Comparison of ENCODE assay signal across 8 mouse cellular contexts in the genomic region with DNA sequence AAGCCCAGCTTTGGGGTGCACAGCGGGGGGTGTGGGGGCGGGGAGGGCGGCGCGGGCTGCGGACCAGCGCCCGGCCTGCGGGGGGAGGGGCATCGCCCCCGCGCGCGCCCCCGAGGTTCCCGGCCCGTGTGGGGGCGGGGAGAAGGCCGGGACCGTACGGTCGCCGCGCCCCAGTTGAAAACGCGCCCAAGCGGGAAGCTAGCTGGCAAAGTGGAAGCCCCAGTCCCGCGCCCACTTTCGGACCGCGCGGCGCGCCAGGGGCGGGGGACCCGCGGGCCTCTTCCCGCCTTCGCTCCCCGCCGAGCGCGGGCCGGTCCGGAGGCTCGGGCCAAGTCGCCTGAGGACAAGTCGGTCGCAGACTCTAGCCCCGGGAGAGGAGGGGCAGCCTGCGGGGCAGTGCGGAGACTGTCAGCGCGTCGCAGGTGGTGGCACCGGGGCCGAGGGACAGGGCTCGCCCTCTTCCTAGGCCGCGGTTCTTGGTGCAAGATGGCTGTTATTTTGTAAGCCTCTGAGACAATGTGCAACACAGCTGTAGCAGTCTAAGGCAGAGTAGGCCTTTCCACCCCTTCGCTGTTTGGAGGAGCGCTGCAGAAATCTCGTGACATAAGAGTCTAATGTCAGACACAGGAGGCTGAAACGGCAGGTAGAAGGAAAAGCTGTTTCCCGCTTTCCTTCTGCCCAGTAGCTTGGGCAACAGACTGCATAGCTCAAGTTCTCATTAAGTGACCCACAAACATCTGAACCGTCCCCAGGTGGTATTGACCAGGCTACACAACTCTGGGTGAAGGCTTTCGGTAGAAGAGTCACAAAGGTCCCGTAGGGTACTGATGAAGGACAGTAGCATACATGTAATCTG. TPM values are rescaled to one million over a fixed set of nuclear protein-coding genes. Genes with fewer than 3 reads are reported as not detected.
A peak's percentile ranks its signal among the peaks of the same experiment; 100 is the strongest.
DNase-seq lines count a peak whose midpoint lies in the region; ATAC-seq lines count a peak whose summit lies in the region.

A gene (minus strand): TSS at position 59 of the 856 bp plus-strand sequence.

- peak; percentile 71 for DNase-seq in right cerebral cortex, adult 18-20 months
- no peak for DNase-seq in right cerebral cortex, postnatal 4 days
- DNase-seq in heart, adult 9 months (ENCODE audit: low spot score in 2 of 2) = peak; percentile 91 to 95
- DNase-seq in kidney, adult 9 months = peak; percentile 88
- peak; percentile 74 for DNase-seq in midbrain, embryonic 14.5 days

- WGBS in embryonic facial prominence, embryonic 13.5 days = 1% methylated on average over 57 of the region's 69 CpGs
- 1% methylated on average over 63 of the region's 69 CpGs for WGBS in limb, embryonic 13.5 days
- 1% methylated on average over 65 of the region's 69 CpGs for WGBS in midbrain, embryonic 14.5 days
- WGBS in stomach, embryonic 14.5 days = 2% methylated on average over 61 of the region's 69 CpGs

- H3K9ac ChIP-seq in embryonic facial prominence, embryonic 13.5 days = peak within 1 kb of the TSS; percentile 100
- peak within 1 kb of the TSS; percentile 100 for H3K9ac ChIP-seq in limb, embryonic 13.5 days
- peak within 1 kb of the TSS; percentile 99 for H3K9ac ChIP-seq in midbrain, embryonic 14.5 days (replicated peaks; ENCODE audit: low read length)
- peak within 1 kb of the TSS; percentile 99 for H3K9ac ChIP-seq in stomach, embryonic 14.5 days (replicated peaks; ENCODE audit: low read depth, low read length)

- peak within 1 kb of the TSS; percentile 100 for H3K27ac ChIP-seq in embryonic facial prominence, embryonic 13.5 days
- peak within 1 kb of the TSS; percentile 100 for H3K27ac ChIP-seq in limb, embryonic 13.5 days
- peak within 1 kb of the TSS; percentile 100 for H3K27ac ChIP-seq in midbrain, embryonic 14.5 days (replicated peaks; ENCODE audit: low read depth, low read length)
- peak within 1 kb of the TSS; percentile 100 for H3K27ac ChIP-seq in stomach, embryonic 14.5 days (ENCODE audit: low read length)

- H3K27me3 ChIP-seq in embryonic facial prominence, embryonic 13.5 days = no peaks in the 10 kb centered on the region
- no peaks in the 10 kb centered on the region for H3K27me3 ChIP-seq in limb, embryonic 13.5 days
- no peaks in the 10 kb centered on the region for H3K27me3 ChIP-seq in midbrain, embryonic 14.5 days (ENCODE audit: control insufficient read depth, insufficient read depth, low read length)
- no peaks in the 10 kb centered on the region for H3K27me3 ChIP-seq in stomach, embryonic 14.5 days (ENCODE audit: control insufficient read depth, insufficient read depth, low read length)

- no peaks in the 10 kb centered on the region for H3K9me3 ChIP-seq in embryonic facial prominence, embryonic 13.5 days
- no peaks in the 10 kb centered on the region for H3K9me3 ChIP-seq in limb, embryonic 13.5 days
- H3K9me3 ChIP-seq in midbrain, embryonic 14.5 days (ENCODE audit: control insufficient read depth, low read length) = no peaks in the 10 kb centered on the region
- no peaks in the 10 kb centered on the region for H3K9me3 ChIP-seq in stomach, embryonic 14.5 days (ENCODE audit: control insufficient read depth, low read depth, low read length)

- ATAC-seq in embryonic facial prominence, embryonic 13.5 days (ENCODE audit: insufficient number of reproducible peaks, insufficient read depth, low FRiP score, low TSS enrichment, low read depth) = peak; percentile 71
- ATAC-seq in limb, embryonic 13.5 days (ENCODE audit: low FRiP score, low read depth) = peak; percentile 69
- ATAC-seq in midbrain, embryonic 14.5 days (ENCODE audit: low FRiP score, low TSS enrichment) = peak; percentile 74
- ATAC-seq in stomach, embryonic 14.5 days (ENCODE audit: insufficient number of reproducible peaks, insufficient read depth, low FRiP score, low read depth) = peak; percentile 77

- peaks cover 36% of the 10 kb centered on the region for H3K4me1 ChIP-seq in embryonic facial prominence, embryonic 13.5 days
- H3K4me1 ChIP-seq in limb, embryonic 13.5 days = peaks cover 34% of the 10 kb centered on the region
- peaks cover 31% of the 10 kb centered on the region for H3K4me1 ChIP-seq in midbrain, embryonic 14.5 days (ENCODE audit: control insufficient read depth, insufficient read depth, low read length)
- H3K4me1 ChIP-seq in stomach, embryonic 14.5 days (ENCODE audit: control insufficient read depth, insufficient read depth, low read length) = peaks cover 9% of the 10 kb centered on the region; the same call in 1 of the 2 replicates

- peak within 1 kb of the TSS; percentile 95 for H3K4me3 ChIP-seq in embryonic facial prominence, embryonic 13.5 days
- peak within 1 kb of the TSS; percentile 97 for H3K4me3 ChIP-seq in limb, embryonic 13.5 days
- peak within 1 kb of the TSS; percentile 96 for H3K4me3 ChIP-seq in midbrain, embryonic 14.5 days (replicated peaks; ENCODE audit: low read depth, low read length)
- H3K4me3 ChIP-seq in stomach, embryonic 14.5 days (ENCODE audit: low read depth, low read length) = peak within 1 kb of the TSS; percentile 75

- H3K36me3 ChIP-seq in embryonic facial prominence, embryonic 13.5 days = peaks cover 16% of the 10 kb centered on the region
- H3K36me3 ChIP-seq in limb, embryonic 13.5 days = peaks cover 15% of the 10 kb centered on the region
- H3K36me3 ChIP-seq in midbrain, embryonic 14.5 days (ENCODE audit: control insufficient read depth, insufficient read depth, low read length) = peaks cover 19% of the 10 kb centered on the region
- H3K36me3 ChIP-seq in stomach, embryonic 14.5 days (ENCODE audit: control insufficient read depth, insufficient read depth, low read length) = peaks cover 16% of the 10 kb centered on the region

- peak within 1 kb of the TSS; percentile 70 for H3K4me2 ChIP-seq in embryonic facial prominence, embryonic 13.5 days
- H3K4me2 ChIP-seq in limb, embryonic 13.5 days (replicated peaks) = peak within 1 kb of the TSS; percentile 72
- H3K4me2 ChIP-seq in midbrain, embryonic 14.5 days (ENCODE audit: low read length) = peak within 1 kb of the TSS; percentile 58
- H3K4me2 ChIP-seq in stomach, embryonic 14.5 days (replicated peaks; ENCODE audit: low read depth, low read length) = peak within 1 kb of the TSS; percentile 64

RNA-seq across cellular contexts. Expression of the gene that starts here (rescaled TPM):
- 2,801 and 3,318 TPM in 2 replicates for polyA plus RNA-seq in embryonic facial prominence, embryonic 13.5 days (2015; fragmentation: Nextera tagmentation; extraction: Ambion mirVana)
- polyA plus RNA-seq in limb, embryonic 13.5 days (2015; fragmentation: Nextera tagmentation; extraction: Ambion mirVana) = 3,132 and 3,199 TPM in 2 replicates
- 3,827 and 3,910 TPM in 2 replicates for polyA plus RNA-seq in midbrain, embryonic 14.5 days (2014; fragmentation: Nextera tagmentation; extraction: Ambion mirVana)
- polyA plus RNA-seq in stomach, embryonic 14.5 days (2014; fragmentation: Nextera tagmentation; extraction: Ambion mirVana) = 2,483 and 2,506 TPM in 2 replicates
